Mouse (Mus musculus) neural tube, embryonic 12.5 days (tissue): Measurements from ENCODE around the gene Phb2. TPM values are rescaled to one million over a fixed set of nuclear protein-coding genes. Genes with fewer than 3 reads are reported as not detected.
A peak's percentile ranks its signal among the peaks of the same experiment; 100 is the strongest.

ENCODE experiments used
- ATAC-seq: fragments of 200-750 bp; cut with Nextera tagmentation; 2 replicates; pipeline ENCODE4 v1.8.0; 2017; ENCODE audit warnings: low read depth, mild to moderate bottlenecking, moderate TSS enrichment, moderate library complexity; ENCODE audit not compliant: low FRiP score
- H3K27ac ChIP-seq: fragments of 300-500 bp; sonication (generic); 2 replicates; pipeline ENCODE4 v1.5.1; 2016
- H3K27me3 ChIP-seq: fragments of 300-500 bp; sonication (generic); replicated peaks from 2 replicates; pipeline ENCODE4 v1.6.1; 2016; ENCODE audit warnings: mild to moderate bottlenecking
- H3K36me3 ChIP-seq: fragments of 300-500 bp; sonication (generic); 2 replicates; pipeline ENCODE4 v1.6.1; 2016; ENCODE audit warnings: mild to moderate bottlenecking
- H3K4me1 ChIP-seq: fragments of 300-500 bp; sonication (generic); 2 replicates; pipeline ENCODE4 v1.6.1; 2016
- H3K4me2 ChIP-seq: fragments of 300-500 bp; sonication (generic); replicated peaks from 2 replicates; pipeline ENCODE4 v1.6.1; 2016; ENCODE audit warnings: mild to moderate bottlenecking
- H3K4me3 ChIP-seq: fragments of 300-500 bp; sonication (generic); 2 replicates; pipeline ENCODE4 v1.5.1; 2016
- H3K9ac ChIP-seq: fragments of 300-500 bp; sonication (generic); 2 replicates; pipeline ENCODE4 v1.6.1; 2016; ENCODE audit warnings: mild to moderate bottlenecking
- H3K9me3 ChIP-seq: fragments of 300-500 bp; sonication (generic); 2 replicates; pipeline ENCODE4 v1.6.1; 2016; ENCODE audit warnings: mild to moderate bottlenecking
- WGBS: fragments of 180-500 bp; shearing (Covaris S2); methylation state at CpG from one replicate; pipeline ENCODE4 v1.1.7; 2016; 5-methylcytosine and 5-hydroxymethylcytosine counted together
- microRNA counts: library from miRNA; unstranded; fragments of <30 nt; microRNA quantifications from one replicate; lab custom pipeline; 2017
- microRNA-seq: library from miRNA; unstranded; fragments of <30 nt; microRNA quantifications from one replicate; pipeline ENCODE4, GENCODE M21; 2017
- polyA plus RNA-seq: library from polyadenylated mRNA; unstranded; fragments of >200 nt; fragmentation: Nextera tagmentation; extraction: Ambion mirVana; gene quantifications from 2 replicates; pipeline ENCODE4 v1.2.1, GENCODE M21; 2016

The Phb2 gene
- polyA plus RNA-seq, 1 experiment from 2014 or later = 312 TPM

- Histone ChIP-seq H3K4me3 (peak overlapping the region; percentile 87), H3K9ac (peak overlapping the region; percentile 97), H3K27ac (no peak overlapping the region), H3K4me2 (peak overlapping the region; percentile 75), H3K4me1 (peaks cover 46% of the 10 kb centered on the region), H3K27me3 (no peaks in the 10 kb centered on the region), H3K9me3 (no peaks in the 10 kb centered on the region), H3K36me3 (no peaks in the 10 kb centered on the region)
- 40% methylated on average over 5 of the region's 5 CpGs for WGBS
- ATAC-seq = no peak
These were observed 46.0 kb downstream of the Phb2 start for GRCm38 (mm10) chr6:124757909-124758848.

DNA sequence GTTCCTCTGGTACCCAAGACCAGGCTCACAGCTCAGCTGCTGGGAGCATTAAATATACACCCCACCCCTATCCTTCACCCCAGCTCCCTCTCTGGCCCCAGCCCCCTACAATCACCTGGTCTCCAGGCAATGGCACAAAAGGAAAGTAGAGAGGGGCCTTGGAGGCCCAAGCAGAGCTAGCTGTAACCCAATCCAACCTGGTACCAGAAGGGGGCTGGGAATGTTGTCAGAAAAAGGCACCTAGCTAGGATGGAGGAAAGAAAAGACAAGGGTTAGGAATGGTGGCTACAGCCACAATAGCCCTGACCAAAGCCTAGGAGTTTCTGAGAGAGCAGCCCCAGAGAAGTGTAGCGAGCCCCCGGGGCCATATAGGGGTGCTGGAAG lies 46.7 kb downstream of the Phb2 start:
- Histone ChIP-seq H3K9me3 (no peaks in the 10 kb centered on the region), H3K27ac (no peak overlapping the region), H3K27me3 (no peaks in the 10 kb centered on the region), H3K4me2 (peak overlapping the region; percentile 75), H3K9ac (peak overlapping the region; percentile 13; the same call in 1 of the 2 replicates), H3K4me1 (peaks cover 40% of the 10 kb centered on the region), H3K36me3 (no peaks in the 10 kb centered on the region), H3K4me3 (no peak overlapping the region)
- ATAC-seq = no peak
- 56% methylated on average over 2 of the region's 2 CpGs for WGBS

DNA sequence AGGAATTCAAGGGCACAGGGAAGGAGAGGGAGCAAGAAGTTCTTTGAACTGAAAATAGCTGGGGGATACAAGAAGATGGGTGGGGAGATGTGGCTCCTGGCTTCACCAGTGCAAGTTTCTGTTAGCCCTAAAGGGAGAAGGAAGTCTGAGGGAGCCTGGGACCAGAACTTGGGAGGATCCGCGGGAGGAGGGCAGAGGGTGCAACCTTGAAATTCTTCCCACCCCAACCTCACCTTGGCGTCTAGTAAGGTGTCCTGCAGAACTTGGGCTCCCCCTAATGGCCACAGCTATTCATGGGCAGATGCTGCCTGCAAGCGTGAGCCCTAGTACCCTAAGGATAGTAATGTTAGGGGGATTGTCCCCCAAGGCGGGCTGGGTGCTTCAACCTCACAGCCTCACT lies 47.1 kb downstream of the Phb2 start:
- Histone ChIP-seq H3K4me3 (no peak overlapping the region), H3K27ac (no peak overlapping the region), H3K4me1 (peaks cover 38% of the 10 kb centered on the region), H3K9me3 (no peaks in the 10 kb centered on the region), H3K36me3 (no peaks in the 10 kb centered on the region), H3K9ac (peak overlapping the region; percentile 13; the same call in 1 of the 2 replicates), H3K4me2 (peak overlapping the region; percentile 75), H3K27me3 (no peaks in the 10 kb centered on the region)
- 5% methylated on average over 5 of the region's 5 CpGs for WGBS
- ATAC-seq = no peak

DNA sequence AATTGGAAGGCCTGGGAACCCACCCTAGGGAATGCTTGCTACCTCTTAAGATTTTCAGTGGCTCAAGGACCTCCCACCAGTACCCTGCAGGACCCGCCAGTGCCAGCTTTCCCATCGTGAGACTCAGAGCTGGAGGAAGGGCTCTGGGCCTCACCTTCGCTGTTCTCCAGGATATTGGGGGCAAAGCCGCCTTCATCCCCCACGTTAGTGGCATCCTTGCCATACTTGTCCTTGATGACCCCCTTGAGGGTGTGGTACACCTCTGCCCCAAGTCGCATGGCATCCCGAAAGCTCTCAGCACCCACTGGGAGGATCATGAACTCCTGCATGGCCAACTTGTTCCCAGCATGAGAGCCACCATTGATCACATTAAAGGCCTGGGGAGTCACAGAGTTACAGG lies 53.8 kb downstream of the Phb2 start:
- 88% methylated on average over 7 of the region's 7 CpGs for WGBS

More for the DNA sequence above, 53.8 kb downstream of the Phb2 start:
- Histone ChIP-seq H3K9me3 (no peaks in the 10 kb centered on the region), H3K4me1 (peaks cover 16% of the 10 kb centered on the region), H3K4me3 (no peak overlapping the region), H3K36me3 (no peaks in the 10 kb centered on the region), H3K4me2 (no peak overlapping the region), H3K9ac (no peak overlapping the region), H3K27me3 (peaks cover 14% of the 10 kb centered on the region), H3K27ac (no peak overlapping the region)
- no peak for ATAC-seq

MicroRNA genes within 50 kb of the gene (microRNA counts, 519-probe panel; counts per million panel counts)
- microRNA mmu-miR-141 (lab: Ali Mortazavi, UCI) (342 counts per million, percentile 67 among the panel's probes with 10 or more counts), microRNA mmu-miR-200c (lab: Ali Mortazavi, UCI) (342 counts per million, percentile 67 among the panel's probes with 10 or more counts)

Small RNA genes lying within 50 kb of the gene (microRNA-seq; reads per million reads assigned to microRNA genes)
- gene Mir141 = 28.6 reads per million, percentile 34 among the genes with 10 or more reads in this experiment
- 156 reads per million, percentile 57 among the genes with 10 or more reads in this experiment for gene Mir200c

Other genes starting within 250 kb of the Phb2 start
- gene Clstn3, start 247.5 kb upstream of the Phb2 start, polyA plus RNA-seq = 39.7 and 41.2 TPM in 2 replicates
- gene C1rl, start 219.2 kb upstream of the Phb2 start, polyA plus RNA-seq = 0.19 and 0.22 TPM in 2 replicates
- gene C1ra, start 199.9 kb upstream of the Phb2 start, polyA plus RNA-seq = 0.06 and 0.28 TPM in 2 replicates
- 0.34 and 0.42 TPM in 2 replicates for gene C1s1, start 170.0 kb upstream of the Phb2 start, polyA plus RNA-seq
- gene C1rb, start 142.0 kb upstream of the Phb2 start, polyA plus RNA-seq = not detected in 2 replicates
- 0.08 TPM in 1 of 2 replicates, not detected in the other for gene C1s2, start 76.3 kb upstream of the Phb2 start, polyA plus RNA-seq
- 39.0 and 44.0 TPM in 2 replicates for gene Lpcat3, start 49.3 kb upstream of the Phb2 start, polyA plus RNA-seq
- 159 and 161 TPM in 2 replicates for gene Emg1, start 158 bp upstream of the Phb2 start, polyA plus RNA-seq
- 4.8 and 6.6 TPM in 2 replicates for gene Ptpn6, start 26.4 kb downstream of the Phb2 start, polyA plus RNA-seq
- gene Grcc10, start 29.0 kb downstream of the Phb2 start, polyA plus RNA-seq = 527 and 552 TPM in 2 replicates
- not detected in 2 replicates for gene Gm45234, start 43.7 kb downstream of the Phb2 start, polyA plus RNA-seq
- 16.8 and 17.4 TPM in 2 replicates for gene Atn1, start 44.2 kb downstream of the Phb2 start, polyA plus RNA-seq
- gene Eno2, start 57.3 kb downstream of the Phb2 start, polyA plus RNA-seq = 25.2 and 27.8 TPM in 2 replicates
- gene Lrrc23, start 67.4 kb downstream of the Phb2 start, polyA plus RNA-seq = 0.68 and 0.85 TPM in 2 replicates
- gene Spsb2, start 96.3 kb downstream of the Phb2 start, polyA plus RNA-seq = 8.2 and 8.5 TPM in 2 replicates
- 461 and 485 TPM in 2 replicates for gene Tpi1, start 102.0 kb downstream of the Phb2 start, polyA plus RNA-seq
- 203 TPM in 2 replicates for gene Usp5, start 117.1 kb downstream of the Phb2 start, polyA plus RNA-seq
- gene Cdca3, start 117.2 kb downstream of the Phb2 start, polyA plus RNA-seq = 115 and 124 TPM in 2 replicates
- gene Gnb3, start 127.9 kb downstream of the Phb2 start, polyA plus RNA-seq = 0.50 and 0.52 TPM in 2 replicates
- gene P3h3, start 145.4 kb downstream of the Phb2 start, polyA plus RNA-seq = 27.2 and 28.4 TPM in 2 replicates
- gene Gpr162, start 151.6 kb downstream of the Phb2 start, polyA plus RNA-seq = 14.7 and 16.3 TPM in 2 replicates
- 0.06 TPM in 1 of 2 replicates, not detected in the other for gene Cd4, start 175.9 kb downstream of the Phb2 start, polyA plus RNA-seq
- 1.8 and 2.2 TPM in 2 replicates for gene Lag3, start 199.4 kb downstream of the Phb2 start, polyA plus RNA-seq
- 718 and 773 TPM in 2 replicates for gene Ptms, start 207.8 kb downstream of the Phb2 start, polyA plus RNA-seq
- gene Mlf2, start 219.1 kb downstream of the Phb2 start, polyA plus RNA-seq = 546 and 556 TPM in 2 replicates